Mouse (Mus musculus) G1E (cell line): ENCODE measurements around the gene Gm527.

Experiments
- CTCF ChIP-seq: IDR thresholded peaks from 2 replicates; pipeline ENCODE4 v1.5.1; 2012; ENCODE audit warnings: low read depth, low read length, inconsistent platforms, mixed read lengths
- GATA1 ChIP-seq: IDR thresholded peaks from 2 replicates; pipeline ENCODE4 v1.6.1; 2012; ENCODE audit warnings: borderline replicate concordance, low read length, inconsistent platforms, mixed read lengths
- POLR2AphosphoS5 ChIP-seq: IDR thresholded peaks from 2 replicates; pipeline ENCODE4 v1.6.1; 2012; ENCODE audit warnings: low read depth, low read length, inconsistent platforms; ENCODE audit not compliant: insufficient replicate concordance

GRCm38 (mm10) chr12:64964560-64964959 lies 46.9 kb downstream of the Gm527 start:
- no peak for TF ChIP-seq CTCF
- no peak for TF ChIP-seq POLR2AphosphoS5
- TF ChIP-seq GATA1: no peak
